Mouse (Mus musculus) embryonic fibroblast, embryonic 13.5 days (primary cell): Measurements from ENCODE around the gene N4bp3.

Experiments
- CTCF ChIP-seq: IDR thresholded peaks from 2 replicates; pipeline ENCODE4 v1.5.1; 2011; ENCODE audit warnings: mild to moderate bottlenecking, control low read depth, low read length, moderate library complexity, borderline replicate concordance; ENCODE audit not compliant: insufficient read depth
- POLR2A ChIP-seq: IDR thresholded peaks from 2 replicates; pipeline ENCODE4 v1.6.1; 2011; ENCODE audit warnings: low read depth, mild to moderate bottlenecking, control low read depth, low read length, moderate library complexity

- TF ChIP-seq CTCF (no peak), POLR2A (no peak)
Measured at GRCm38 (mm10) chr11:51632130-51632753, 18.4 kb downstream of the N4bp3 start.
